Mouse (Mus musculus) heart, postnatal 0 days (tissue): ENCODE data around the gene B4galt1. TPM values are rescaled to one million over a fixed set of nuclear protein-coding genes. Genes with fewer than 3 reads are reported as not detected.

ENCODE experiments used
- ATAC-seq: fragments of 200-750 bp; cut with Nextera tagmentation; 2 replicates; pipeline ENCODE4 v1.8.0; 2017; ENCODE audit warnings: low read depth, moderate number of reproducible peaks, moderate library complexity; ENCODE audit not compliant: insufficient read depth
- DNase-seq: peaks from one replicate; pipeline ENCODE4 v3.0.0-alpha.2; 2016; ENCODE audit warnings: low spot score
- H3K27ac ChIP-seq: fragments of 300-500 bp; sonication (generic); 2 replicates; pipeline ENCODE4 v1.5.1; 2014; ENCODE audit warnings: low read depth, mild to moderate bottlenecking
- H3K27me3 ChIP-seq: fragments of 300-500 bp; sonication (generic); 2 replicates; pipeline ENCODE4 v1.6.1; 2014; ENCODE audit warnings: low read length, mixed read lengths; ENCODE audit not compliant: control insufficient read depth, insufficient read depth
- H3K36me3 ChIP-seq: fragments of 300-500 bp; sonication (generic); replicated peaks from 2 replicates; pipeline ENCODE4 v1.6.1; 2014; ENCODE audit warnings: low read length, mixed read lengths; ENCODE audit not compliant: control insufficient read depth, insufficient read depth
- H3K4me1 ChIP-seq: fragments of 300-500 bp; sonication (generic); 2 replicates; pipeline ENCODE4 v1.6.1; 2014; ENCODE audit warnings: antibody characterized with exemption; ENCODE audit not compliant: control insufficient read depth, insufficient read depth
- H3K4me2 ChIP-seq: fragments of 300-500 bp; sonication (generic); 2 replicates; pipeline ENCODE4 v1.6.1; 2014; ENCODE audit warnings: low read depth, mild to moderate bottlenecking, low read length, moderate library complexity
- H3K4me3 ChIP-seq: fragments of 300-500 bp; sonication (generic); 2 replicates; pipeline ENCODE4 v1.5.1; 2014; ENCODE audit warnings: low read depth, low read length
- H3K9ac ChIP-seq: fragments of 300-500 bp; sonication (generic); replicated peaks from 2 replicates; pipeline ENCODE4 v1.6.1; 2014; ENCODE audit warnings: low read depth, low read length, mixed read lengths
- H3K9me3 ChIP-seq: fragments of 300-500 bp; sonication (generic); replicated peaks from 2 replicates; pipeline ENCODE4 v1.6.1; 2016; ENCODE audit warnings: low read length; ENCODE audit not compliant: control insufficient read depth
- CTCF ChIP-seq: IDR thresholded peaks from 2 replicates; pipeline ENCODE4 v1.5.1; 2016; ENCODE audit warnings: antibody characterized with exemption, control low read depth, low read depth
- EP300 ChIP-seq: IDR thresholded peaks from 2 replicates; pipeline ENCODE4 v1.6.1; 2016; ENCODE audit warnings: antibody characterized with exemption, low read depth
- WGBS: fragments of 180-500 bp; shearing (Covaris S2); extraction: QIAGEN DNeasy Blood & Tissue Kit; methylation state at CpG from one replicate; pipeline ENCODE4 v1.1.7; 2014; 5-methylcytosine and 5-hydroxymethylcytosine counted together
- polyA plus RNA-seq: library from polyadenylated mRNA; unstranded; fragments of >200 nt; fragmentation: Nextera tagmentation; extraction: Ambion mirVana; gene quantifications from 2 replicates; pipeline ENCODE4 v1.2.1, GENCODE M21; 2015
- total RNA-seq: library from RNA; depleted of rRNA; stranded (reverse); fragments of >200 nt; gene quantifications from 2 replicates; pipeline ENCODE4 v1.2.3, GENCODE M21; 2014; ENCODE audit warnings: low replicate concordance

Gene B4galt1
- total and polyA plus RNA-seq, 2 experiments from 2014 or later: 49.6 to 125 TPM

DNA sequence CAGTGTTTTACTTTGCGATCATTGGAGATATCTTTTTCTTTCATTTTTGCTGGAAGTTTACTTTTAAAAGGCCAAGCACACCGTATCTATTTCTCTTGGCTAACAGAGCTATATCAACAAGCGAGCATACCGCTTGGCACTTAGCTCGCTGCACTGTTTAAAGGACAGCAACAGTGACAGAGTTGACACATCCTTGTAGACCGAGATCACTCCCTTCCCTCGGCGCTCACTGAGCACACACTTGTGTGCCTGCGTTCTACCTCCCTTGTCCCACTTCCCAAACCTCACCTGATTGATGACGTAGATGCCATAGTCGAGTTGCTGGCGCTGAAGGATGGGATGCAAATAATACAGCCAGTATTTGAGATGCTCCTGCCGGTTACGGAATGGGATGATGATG, 30.7 kb downstream of the B4galt1 start:
- TF ChIP-seq CTCF: no peak
- TF ChIP-seq EP300: no peak
- Histone ChIP-seq H3K27ac (no peak overlapping the region), H3K4me3 (no peak overlapping the region), H3K9me3 (no peaks in the 10 kb centered on the region), H3K36me3 (peaks cover 41% of the 10 kb centered on the region), H3K9ac (no peak overlapping the region), H3K4me2 (no peak overlapping the region), H3K4me1 (peaks cover 43% of the 10 kb centered on the region), H3K27me3 (no peaks in the 10 kb centered on the region)
- 54% methylated on average over 14 of the region's 14 CpGs for WGBS
- DNase-seq (no peak), ATAC-seq (no peak)

- ATAC-seq (no peak), DNase-seq (no peak)
- TF ChIP-seq CTCF (no peak), EP300 (no peak)
- Histone ChIP-seq H3K27me3 (no peaks in the 10 kb centered on the region), H3K4me3 (no peak overlapping the region), H3K9ac (no peak overlapping the region), H3K9me3 (no peaks in the 10 kb centered on the region), H3K36me3 (peaks cover 55% of the 10 kb centered on the region), H3K27ac (peak overlapping the region; percentile 83), H3K4me2 (no peak overlapping the region), H3K4me1 (peaks cover 38% of the 10 kb centered on the region)
- 58% methylated on average over 8 of the region's 8 CpGs for WGBS
These were observed 32.3 kb downstream of the B4galt1 start for GRCm38 (mm10) chr4:40821303-40822023.

- H3K4me2 ChIP-seq: no peak overlapping the region
- TF ChIP-seq EP300: no peak
- TF ChIP-seq CTCF: no peak
- H3K27ac ChIP-seq: peak overlapping the region; percentile 83
- H3K27me3 ChIP-seq: no peaks in the 10 kb centered on the region
- DNase-seq: no peak
- H3K36me3 ChIP-seq: peaks cover 57% of the 10 kb centered on the region
- ATAC-seq: no peak
- peaks cover 34% of the 10 kb centered on the region for H3K4me1 ChIP-seq
- 42% methylated on average over 1 of the region's 1 CpGs for WGBS
- H3K9ac ChIP-seq: 0 out of 2 replicates have a peak overlapping the region, but pooled peaks have one; percentile 1
- H3K9me3 ChIP-seq: no peaks in the 10 kb centered on the region
- no peak overlapping the region for H3K4me3 ChIP-seq
These were observed 32.9 kb downstream of the B4galt1 start for GRCm38 (mm10) chr4:40820903-40821302.

DNA sequence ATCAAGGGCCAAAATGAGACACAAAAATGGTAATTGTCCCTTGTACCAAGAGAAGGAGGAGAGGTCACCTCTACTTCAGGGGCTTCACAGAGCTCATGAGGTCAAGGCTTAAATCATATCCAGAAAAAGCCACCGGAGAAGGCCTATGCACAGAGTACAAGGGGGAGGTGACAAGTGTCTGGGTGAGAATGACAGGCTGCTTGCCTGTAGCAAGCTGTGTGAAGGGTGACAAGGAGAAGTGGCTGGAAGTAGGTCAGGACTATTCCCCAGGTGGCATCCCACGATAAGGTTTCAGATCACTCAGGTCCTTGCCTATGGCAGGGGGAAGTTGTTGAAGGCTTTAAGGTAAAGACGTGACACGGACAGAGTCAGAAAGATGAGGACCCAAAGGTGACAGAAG, 33.8 kb downstream of the B4galt1 start:
- Histone ChIP-seq H3K9ac (no peak overlapping the region), H3K27me3 (no peaks in the 10 kb centered on the region), H3K27ac (peak overlapping the region; percentile 83), H3K4me2 (no peak overlapping the region), H3K36me3 (peaks cover 58% of the 10 kb centered on the region), H3K9me3 (no peaks in the 10 kb centered on the region), H3K4me3 (no peak overlapping the region), H3K4me1 (peaks cover 33% of the 10 kb centered on the region)
- peak; percentile 85 for DNase-seq
- ATAC-seq: peak; percentile 86
- TF ChIP-seq EP300: no peak
- no peak for TF ChIP-seq CTCF
- 39% methylated on average over 4 of the region's 4 CpGs for WGBS

- TF ChIP-seq CTCF (no peak), EP300 (0 out of 2 replicates have a peak, but pooled peaks have one; percentile 30)
- H3K9me3 ChIP-seq: no peaks in the 10 kb centered on the region
- H3K36me3 ChIP-seq: peaks cover 67% of the 10 kb centered on the region
- no peak overlapping the region for H3K9ac ChIP-seq
- DNase-seq (peak; percentile 24), ATAC-seq (no peak)
- peak overlapping the region; percentile 83 for H3K27ac ChIP-seq
- H3K4me1 ChIP-seq: peaks cover 33% of the 10 kb centered on the region
- H3K4me3 ChIP-seq: no peak overlapping the region
- 80% methylated on average over 6 of the region's 6 CpGs for WGBS
- H3K27me3 ChIP-seq: no peaks in the 10 kb centered on the region
- H3K4me2 ChIP-seq: no peak overlapping the region
These were observed 34.7 kb downstream of the B4galt1 start for GRCm38 (mm10) chr4:40819151-40819550.

- no peak overlapping the region for H3K4me2 ChIP-seq
- WGBS: 52% methylated on average over 6 of the region's 6 CpGs
- DNase-seq: no peak
- peaks cover 30% of the 10 kb centered on the region for H3K4me1 ChIP-seq
- ATAC-seq: peak; percentile 52; the same call in 1 of the 2 replicates
- peak overlapping the region; percentile 83 for H3K27ac ChIP-seq
- no peaks in the 10 kb centered on the region for H3K9me3 ChIP-seq
- no peak for TF ChIP-seq EP300
- no peak for TF ChIP-seq CTCF
- H3K36me3 ChIP-seq: peaks cover 74% of the 10 kb centered on the region
- no peak overlapping the region for H3K4me3 ChIP-seq
- H3K9ac ChIP-seq: 0 out of 2 replicates have a peak overlapping the region, but pooled peaks have one; percentile 20
- H3K27me3 ChIP-seq: no peaks in the 10 kb centered on the region
These were observed 35.4 kb downstream of the B4galt1 start for GRCm38 (mm10) chr4:40818421-40818820.
